Mouse (Mus musculus): ENCODE measurements around the gene Klk1b8.
"Not testable (repeated sequence)": the region's sequence is repeated elsewhere in the genome, so short reads cannot be mapped to it uniquely, and the experiment has no call there.

The Klk1b8 gene

GRCm38 (mm10) chr7:43950364-43950763 lies at the start of gene Klk1b8:
Gene Klk1b8 (plus strand): TSS chr7:43950664.
- DNase-seq (ENCODE audit: low read depth in 1 of 2, low spot score in 2 of 2), result no peak

GRCm38 (mm10) chr7:43914821-43915220 lies 35.6 kb upstream of the Klk1b8 start:
- DNase-seq (ENCODE audit: low read depth in 1 of 2, low spot score in 2 of 2), result no peak

- no peak for DNase-seq (ENCODE audit: low read depth in 1 of 2, low spot score in 2 of 2)
Measured at GRCm38 (mm10) chr7:43918426-43918825, 32.0 kb upstream of the Klk1b8 start.

- DNase-seq (ENCODE audit: low read depth in 1 of 2, low spot score in 2 of 2), result no peak
Measured at GRCm38 (mm10) chr7:43918871-43919270, 31.6 kb upstream of the Klk1b8 start.

- peak; percentile 19 to 58 for DNase-seq (ENCODE audit: low read depth in 1 of 2, low spot score in 2 of 2)
Measured at GRCm38 (mm10) chr7:43919559-43920451, 30.7 kb upstream of the Klk1b8 start.

- DNase-seq (ENCODE audit: low read depth in 1 of 2, low spot score in 2 of 2), result peak; percentile 26 to 48
Measured at GRCm38 (mm10) chr7:43920582-43920981, 29.9 kb upstream of the Klk1b8 start.

GRCm38 (mm10) chr7:43921087-43921486 lies 29.4 kb upstream of the Klk1b8 start:
- peak; percentile 37 to 38 for DNase-seq (ENCODE audit: low read depth in 1 of 2, low spot score in 2 of 2)

GRCm38 (mm10) chr7:43921941-43922340 lies 28.5 kb upstream of the Klk1b8 start:
- DNase-seq (ENCODE audit: low read depth in 1 of 2, low spot score in 2 of 2), result no peak

GRCm38 (mm10) chr7:43925985-43926384 lies 24.5 kb upstream of the Klk1b8 start:
- no peak for DNase-seq (ENCODE audit: low read depth in 1 of 2, low spot score in 2 of 2)

- no peak for DNase-seq (ENCODE audit: low read depth in 1 of 2, low spot score in 2 of 2)
Measured at GRCm38 (mm10) chr7:43928521-43928920, 21.9 kb upstream of the Klk1b8 start.

GRCm38 (mm10) chr7:43932337-43932736 lies 18.1 kb upstream of the Klk1b8 start:
- no peak for DNase-seq (ENCODE audit: low read depth in 1 of 2, low spot score in 2 of 2)

- DNase-seq (ENCODE audit: low read depth in 1 of 2, low spot score in 2 of 2), result no peak
Measured at GRCm38 (mm10) chr7:43933440-43933839, 17.0 kb upstream of the Klk1b8 start, which contains the start of gene Klk15. Gene Klk15 (plus strand): TSS chr7:43933740.

- no peak for DNase-seq (ENCODE audit: low read depth in 1 of 2, low spot score in 2 of 2)
Measured at GRCm38 (mm10) chr7:43934747-43935146, 15.7 kb upstream of the Klk1b8 start.

GRCm38 (mm10) chr7:43936551-43936950 lies 13.9 kb upstream of the Klk1b8 start:
- DNase-seq (ENCODE audit: low read depth in 1 of 2, low spot score in 2 of 2), result no peak

- DNase-seq (ENCODE audit: low read depth in 1 of 2, low spot score in 2 of 2), result not testable (repeated sequence)
Measured at GRCm38 (mm10) chr7:43942293-43942692, 8.2 kb upstream of the Klk1b8 start.

- DNase-seq (ENCODE audit: low read depth in 1 of 2, low spot score in 2 of 2), result peak in 1 of 2 experiments; percentile 23
Measured at GRCm38 (mm10) chr7:43944727-43945264, 5.7 kb upstream of the Klk1b8 start.

GRCm38 (mm10) chr7:43952703-43953102 lies 2.2 kb downstream of the Klk1b8 start:
- no peak for DNase-seq (ENCODE audit: low read depth in 1 of 2, low spot score in 2 of 2)

GRCm38 (mm10) chr7:43966451-43966850 lies 16.0 kb downstream of the Klk1b8 start, which contains the start of gene Klk1b1:
Gene Klk1b1 (plus strand): TSS chr7:43966751.
- no peak for DNase-seq (ENCODE audit: low read depth in 1 of 2, low spot score in 2 of 2)

GRCm38 (mm10) chr7:43967058-43967457 lies 16.6 kb downstream of the Klk1b8 start:
- DNase-seq (ENCODE audit: low read depth in 1 of 2, low spot score in 2 of 2), result no peak

- DNase-seq (ENCODE audit: low read depth in 1 of 2, low spot score in 2 of 2), result no peak
Measured at GRCm38 (mm10) chr7:43967612-43968011, 17.1 kb downstream of the Klk1b8 start.

GRCm38 (mm10) chr7:43975761-43976160 lies 25.3 kb downstream of the Klk1b8 start, which contains the start of gene Klk1b9:
Gene Klk1b9 (plus strand): TSS chr7:43976061.
- DNase-seq (ENCODE audit: low read depth in 1 of 2, low spot score in 2 of 2), result not testable (repeated sequence)

GRCm38 (mm10) chr7:43985657-43986056 lies 35.2 kb downstream of the Klk1b8 start:
- DNase-seq (ENCODE audit: low read depth in 1 of 2, low spot score in 2 of 2), result no peak
